Mouse (Mus musculus): ENCODE data around the gene Dazap1. TPM values are rescaled to one million over a fixed set of nuclear protein-coding genes. Genes with fewer than 3 reads are reported as not detected.

Dazap1 gene
- polyA plus RNA-seq, 1 experiment, result 66.8 TPM

GRCm38 (mm10) chr10:80312586-80313504 lies 51.6 kb downstream of the Dazap1 start:
- H3K27ac ChIP-seq (ENCODE audit: insufficient read depth, low read length), result peak overlapping the region; percentile 95
- 80% methylated on average over 54 of the region's 54 CpGs for WGBS
- no peak for DNase-seq (ENCODE audit: low read depth in 1 of 2, low spot score in 2 of 2)
- TF ChIP-seq CTCF (IDR thresholded peaks at IDR 0.05; ENCODE audit: extremely low read depth, insufficient read depth, insufficient read length, insufficient replicate concordance) (no peak), POLR2A (IDR thresholded peaks at IDR 0.05; ENCODE audit: low read depth, low read length) (no peak)
- peaks cover 17% of the 10 kb centered on the region for H3K4me1 ChIP-seq (ENCODE audit: control insufficient read depth, insufficient read depth, insufficient read length)
- peaks cover 2% of the 10 kb centered on the region for H3K36me3 ChIP-seq (ENCODE audit: control insufficient read depth, insufficient read depth, low read length)
- no peaks in the 10 kb centered on the region; the same call in 1 of the 2 replicates for H3K27me3 ChIP-seq (ENCODE audit: control insufficient read depth, insufficient read depth, low read length)
- H3K4me3 ChIP-seq (ENCODE audit: extremely low read depth, insufficient read depth, insufficient read length), result peak overlapping the region; percentile 42; the same call in 1 of the 2 replicates

- WGBS, result 9% methylated on average over 20 of the region's 20 CpGs
- Histone ChIP-seq H3K36me3 (ENCODE audit: control insufficient read depth, insufficient read depth, low read length) (peaks cover 9% of the 10 kb centered on the region), H3K4me1 (ENCODE audit: control insufficient read depth, insufficient read depth, insufficient read length) (peaks cover 17% of the 10 kb centered on the region), H3K27me3 (ENCODE audit: control insufficient read depth, insufficient read depth, low read length) (no peaks in the 10 kb centered on the region; the same call in 1 of the 2 replicates), H3K27ac (ENCODE audit: insufficient read depth, low read length) (peak overlapping the region; percentile 95), H3K4me3 (ENCODE audit: extremely low read depth, insufficient read depth, insufficient read length) (peak overlapping the region; percentile 42)
- TF ChIP-seq CTCF (IDR thresholded peaks at IDR 0.05; ENCODE audit: extremely low read depth, insufficient read depth, insufficient read length, insufficient replicate concordance) (no peak), POLR2A (IDR thresholded peaks at IDR 0.05; ENCODE audit: low read depth, low read length) (no peak)
- peak in 1 of 2 experiments; percentile 62 for DNase-seq (ENCODE audit: low read depth in 1 of 2, low spot score in 2 of 2)
These were observed 52.4 kb downstream of the Dazap1 start for GRCm38 (mm10) chr10:80313627-80314201.

DNA sequence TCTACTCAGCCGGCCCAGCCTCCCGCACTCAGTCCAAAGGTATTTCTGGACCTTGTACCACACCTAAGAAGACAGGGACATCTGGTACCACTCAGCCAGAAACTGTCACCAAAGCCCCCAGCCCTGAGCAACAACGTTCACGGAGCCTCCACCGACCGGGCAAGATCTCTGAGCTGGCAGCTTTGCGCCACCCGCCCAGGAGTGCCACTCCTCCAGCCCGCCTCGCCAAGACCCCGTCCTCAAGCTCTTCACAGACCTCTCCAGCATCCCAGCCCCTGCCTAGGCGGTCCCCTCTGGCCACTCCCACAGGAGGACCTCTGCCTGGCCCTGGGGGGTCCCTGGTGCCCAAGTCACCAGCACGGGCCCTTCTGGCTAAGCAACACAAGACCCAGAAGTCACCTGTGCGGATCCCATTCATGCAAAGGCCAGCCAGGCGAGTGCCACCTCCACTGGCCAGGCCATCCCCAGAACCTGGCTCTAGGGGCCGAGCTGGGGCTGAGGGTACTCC lies 53.3 kb downstream of the Dazap1 start:
- TF ChIP-seq CTCF (IDR thresholded peaks at IDR 0.05; ENCODE audit: extremely low read depth, insufficient read depth, insufficient read length, insufficient replicate concordance) (no peak), POLR2A (IDR thresholded peaks at IDR 0.05; ENCODE audit: low read depth, low read length) (no peak)
- H3K27me3 ChIP-seq (ENCODE audit: control insufficient read depth, insufficient read depth, low read length), result no peaks in the 10 kb centered on the region; the same call in 1 of the 2 replicates
- H3K4me1 ChIP-seq (ENCODE audit: control insufficient read depth, insufficient read depth, insufficient read length), result peaks cover 24% of the 10 kb centered on the region
- 79% methylated on average over 16 of the region's 16 CpGs for WGBS
- no peak overlapping the region for H3K4me3 ChIP-seq (ENCODE audit: extremely low read depth, insufficient read depth, insufficient read length)
- DNase-seq (ENCODE audit: low read depth in 1 of 2, low spot score in 2 of 2), result no peak
- H3K27ac ChIP-seq (ENCODE audit: insufficient read depth, low read length), result no peak overlapping the region
- H3K36me3 ChIP-seq (ENCODE audit: control insufficient read depth, insufficient read depth, low read length), result peaks cover 13% of the 10 kb centered on the region

- DNase-seq (ENCODE audit: low read depth in 1 of 2, low spot score in 2 of 2), result no peak
- Histone ChIP-seq H3K4me1 (ENCODE audit: control insufficient read depth, insufficient read depth, insufficient read length) (peaks cover 25% of the 10 kb centered on the region), H3K36me3 (ENCODE audit: control insufficient read depth, insufficient read depth, low read length) (peaks cover 13% of the 10 kb centered on the region), H3K27ac (ENCODE audit: insufficient read depth, low read length) (no peak overlapping the region), H3K27me3 (ENCODE audit: control insufficient read depth, insufficient read depth, low read length) (no peaks in the 10 kb centered on the region; the same call in 1 of the 2 replicates), H3K4me3 (ENCODE audit: extremely low read depth, insufficient read depth, insufficient read length) (no peak overlapping the region)
- TF ChIP-seq POLR2A (IDR thresholded peaks at IDR 0.05; ENCODE audit: low read depth, low read length) (no peak), CTCF (IDR thresholded peaks at IDR 0.05; ENCODE audit: extremely low read depth, insufficient read depth, insufficient read length, insufficient replicate concordance) (no peak)
- 63% methylated on average over 27 of the region's 27 CpGs for WGBS
These were observed 54.0 kb downstream of the Dazap1 start for GRCm38 (mm10) chr10:80315315-80315714.

- Histone ChIP-seq H3K27ac (ENCODE audit: insufficient read depth, low read length) (no peak overlapping the region), H3K4me3 (ENCODE audit: extremely low read depth, insufficient read depth, insufficient read length) (no peak overlapping the region), H3K36me3 (ENCODE audit: control insufficient read depth, insufficient read depth, low read length) (peaks cover 13% of the 10 kb centered on the region), H3K4me1 (ENCODE audit: control insufficient read depth, insufficient read depth, insufficient read length) (peaks cover 33% of the 10 kb centered on the region), H3K27me3 (ENCODE audit: control insufficient read depth, insufficient read depth, low read length) (no peaks in the 10 kb centered on the region; the same call in 1 of the 2 replicates)
- no peak for TF ChIP-seq CTCF (IDR thresholded peaks at IDR 0.05; ENCODE audit: extremely low read depth, insufficient read depth, insufficient read length, insufficient replicate concordance)
- TF ChIP-seq POLR2A (IDR thresholded peaks at IDR 0.05; ENCODE audit: low read depth, low read length), result no peak
- 71% methylated on average over 11 of the region's 11 CpGs for WGBS
- no peak for DNase-seq (ENCODE audit: low read depth in 1 of 2, low spot score in 2 of 2)
These were observed 55.1 kb downstream of the Dazap1 start for GRCm38 (mm10) chr10:80316359-80316781.

DNA sequence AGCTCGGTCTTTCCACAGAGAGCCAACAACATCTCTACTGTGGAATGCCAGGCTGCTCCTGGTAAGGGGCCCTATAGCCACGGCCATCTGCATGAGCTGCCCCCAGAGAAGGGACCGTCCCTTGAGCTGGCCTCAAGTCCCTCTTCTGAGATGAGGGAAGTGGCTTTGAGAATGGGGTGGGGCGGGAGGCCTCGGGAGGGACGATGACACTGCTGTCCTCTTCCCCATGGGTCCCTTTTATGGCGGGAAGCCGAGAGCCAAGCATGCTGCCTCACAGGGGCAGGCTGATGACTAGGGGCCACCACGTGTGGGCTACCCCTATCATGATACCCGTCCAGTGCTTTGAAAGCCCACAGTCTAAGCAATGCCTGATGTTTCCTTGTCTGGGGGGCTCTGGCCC lies 55.7 kb downstream of the Dazap1 start:
- Histone ChIP-seq H3K27ac (ENCODE audit: insufficient read depth, low read length) (no peak overlapping the region), H3K4me1 (ENCODE audit: control insufficient read depth, insufficient read depth, insufficient read length) (peaks cover 39% of the 10 kb centered on the region), H3K27me3 (ENCODE audit: control insufficient read depth, insufficient read depth, low read length) (no peaks in the 10 kb centered on the region; the same call in 1 of the 2 replicates), H3K36me3 (ENCODE audit: control insufficient read depth, insufficient read depth, low read length) (peaks cover 13% of the 10 kb centered on the region), H3K4me3 (ENCODE audit: extremely low read depth, insufficient read depth, insufficient read length) (no peak overlapping the region)
- WGBS, result 52% methylated on average over 10 of the region's 10 CpGs
- no peak for TF ChIP-seq CTCF (IDR thresholded peaks at IDR 0.05; ENCODE audit: extremely low read depth, insufficient read depth, insufficient read length, insufficient replicate concordance)
- TF ChIP-seq POLR2A (IDR thresholded peaks at IDR 0.05; ENCODE audit: low read depth, low read length), result no peak
- no peak for DNase-seq (ENCODE audit: low read depth in 1 of 2, low spot score in 2 of 2)

All from spleen, adult 2 months (tissue).